Mouse (Mus musculus) midbrain, embryonic 16.5 days (tissue): ENCODE data around the gene Tatdn2. TPM values are rescaled to one million over a fixed set of nuclear protein-coding genes. Genes with fewer than 3 reads are reported as not detected.

Source experiments
- ATAC-seq: fragments of 200-750 bp; cut with Nextera tagmentation; 2 replicates; pipeline ENCODE4 v1.8.0; 2017; ENCODE audit warnings: moderate TSS enrichment
- H3K27ac ChIP-seq: fragments of 300-500 bp; sonication (generic); 2 replicates; pipeline ENCODE4 v1.5.1; 2014; ENCODE audit warnings: mild to moderate bottlenecking, low read length, mixed read lengths
- H3K27me3 ChIP-seq: fragments of 300-500 bp; sonication (generic); 2 replicates; pipeline ENCODE4 v1.6.1; 2014; ENCODE audit warnings: low read depth, low read length, mixed read lengths; ENCODE audit not compliant: control insufficient read depth, insufficient read depth
- H3K36me3 ChIP-seq: fragments of 300-500 bp; sonication (generic); 2 replicates; pipeline ENCODE4 v1.6.1; 2014; ENCODE audit warnings: mild to moderate bottlenecking, low read length, moderate library complexity, mixed read lengths; ENCODE audit not compliant: control insufficient read depth, insufficient read depth
- H3K4me1 ChIP-seq: fragments of 300-500 bp; sonication (generic); 2 replicates; pipeline ENCODE4 v1.6.1; 2014; ENCODE audit warnings: mild to moderate bottlenecking, low read length, mixed read lengths; ENCODE audit not compliant: control insufficient read depth, insufficient read depth
- H3K4me2 ChIP-seq: fragments of 300-500 bp; sonication (generic); 2 replicates; pipeline ENCODE4 v1.6.1; 2014; ENCODE audit warnings: mild to moderate bottlenecking, low read length, mixed read lengths
- H3K4me3 ChIP-seq: fragments of 300-500 bp; sonication (generic); 2 replicates; pipeline ENCODE4 v1.5.1; 2014; ENCODE audit warnings: low read depth, mild to moderate bottlenecking, low read length, moderate library complexity, mixed read lengths
- H3K9ac ChIP-seq: fragments of 300-500 bp; sonication (generic); 2 replicates; pipeline ENCODE4 v1.6.1; 2014; ENCODE audit warnings: low read depth, low read length, mixed read lengths
- H3K9me3 ChIP-seq: fragments of 300-500 bp; sonication (generic); replicated peaks from 2 replicates; pipeline ENCODE4 v1.6.1; 2014; ENCODE audit warnings: mild to moderate bottlenecking, low read length, mixed read lengths; ENCODE audit not compliant: control insufficient read depth, poor library complexity, severe bottlenecking
- WGBS: fragments of 180-500 bp; shearing (Covaris S2); extraction: QIAGEN DNeasy Blood & Tissue Kit; methylation state at CpG from one replicate; pipeline ENCODE4 v1.1.7; 2014; 5-methylcytosine and 5-hydroxymethylcytosine counted together
- microRNA-seq: library from miRNA; unstranded; fragments of <30 nt; microRNA quantifications from one replicate; pipeline ENCODE4, GENCODE M21; 2017
- polyA plus RNA-seq: library from polyadenylated mRNA; unstranded; fragments of >200 nt; fragmentation: Nextera tagmentation; extraction: Ambion mirVana; gene quantifications from 2 replicates; pipeline ENCODE4 v1.2.1, GENCODE M21; 2015

The Tatdn2 gene
- polyA plus RNA-seq, 1 experiment from 2014 or later: 1.1 TPM

DNA sequence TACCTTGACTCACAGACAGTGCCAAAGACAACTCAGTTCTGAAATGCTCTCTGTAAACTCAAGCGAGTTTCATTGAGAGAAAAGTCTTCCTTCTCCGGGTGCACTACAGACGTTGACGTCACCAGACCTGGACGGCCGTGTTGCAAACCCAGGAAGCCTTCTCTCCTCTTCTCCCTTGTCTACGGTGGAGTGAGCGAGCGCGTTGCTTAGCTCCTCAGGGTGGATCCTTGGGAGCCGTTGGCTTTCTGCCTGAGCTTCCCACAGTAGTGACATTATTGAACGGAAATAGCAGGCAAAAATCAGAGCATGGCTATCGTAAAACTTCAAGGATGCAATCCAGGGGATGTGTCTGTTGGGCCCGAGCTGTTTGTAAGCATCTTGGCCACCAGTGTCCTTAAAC, 50.4 kb downstream of the Tatdn2 start:
- Histone ChIP-seq H3K4me2 (no peak overlapping the region), H3K4me3 (no peak overlapping the region), H3K9ac (no peak overlapping the region), H3K36me3 (peaks cover 7% of the 10 kb centered on the region; the same call in 1 of the 2 replicates), H3K4me1 (no peaks in the 10 kb centered on the region), H3K27ac (no peak overlapping the region), H3K27me3 (peaks cover 7% of the 10 kb centered on the region; the same call in 1 of the 2 replicates), H3K9me3 (no peaks in the 10 kb centered on the region)
- 87% methylated on average over 14 of the region's 14 CpGs for WGBS
- ATAC-seq: no peak

DNA sequence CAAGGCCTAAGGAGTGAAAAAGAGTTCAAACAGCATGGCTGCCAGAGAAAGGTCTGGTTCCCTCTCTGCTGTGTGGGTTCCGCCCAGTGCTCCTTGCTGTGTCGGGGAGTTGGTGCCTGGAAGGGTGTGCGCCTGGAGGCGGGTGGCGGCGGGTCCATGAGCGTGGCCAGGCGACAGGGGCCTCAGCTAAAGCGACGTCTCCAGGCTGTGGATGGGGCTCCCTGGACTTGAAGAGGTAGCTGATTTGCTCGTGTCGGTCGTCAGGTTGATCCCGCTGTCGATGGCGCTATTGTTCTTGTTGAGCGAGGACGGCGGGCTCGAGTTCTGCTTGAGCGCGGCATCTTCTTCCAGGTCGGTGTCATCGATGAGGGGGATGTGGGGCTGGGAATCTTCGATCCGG, 51.5 kb downstream of the Tatdn2 start:
- Histone ChIP-seq H3K27me3 (peaks cover 7% of the 10 kb centered on the region; the same call in 1 of the 2 replicates), H3K4me2 (no peak overlapping the region), H3K4me3 (no peak overlapping the region), H3K4me1 (no peaks in the 10 kb centered on the region), H3K9ac (no peak overlapping the region), H3K9me3 (no peaks in the 10 kb centered on the region), H3K27ac (no peak overlapping the region), H3K36me3 (peaks cover 7% of the 10 kb centered on the region; the same call in 1 of the 2 replicates)
- WGBS: 38% methylated on average over 26 of the region's 26 CpGs
- ATAC-seq: no peak

DNA sequence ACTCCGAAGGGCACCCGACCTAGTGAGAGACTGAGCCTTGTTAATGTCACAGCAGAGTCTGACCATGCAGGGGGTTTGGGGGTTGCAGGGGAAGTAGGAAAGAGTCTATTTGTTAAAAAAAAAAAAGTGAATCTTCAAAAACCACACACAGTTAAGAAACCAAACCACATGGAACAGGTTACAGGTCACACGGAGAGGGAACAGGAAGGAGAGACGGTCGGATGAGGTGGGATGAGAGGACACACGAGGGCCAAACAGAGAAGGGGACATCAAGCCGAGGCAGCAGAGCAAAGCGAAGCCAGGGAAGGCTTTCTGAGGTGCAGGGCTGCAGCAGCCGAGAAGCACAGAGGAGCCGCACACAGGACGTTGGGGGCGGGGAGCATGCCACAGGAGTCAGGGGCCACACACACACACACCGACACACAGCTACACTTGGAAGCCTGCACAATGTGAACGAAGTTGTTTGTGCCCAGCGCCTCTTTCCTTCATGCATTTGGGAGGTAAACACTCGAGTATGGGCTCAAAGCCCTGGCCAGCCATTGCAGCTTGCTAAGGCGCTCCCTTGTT, 52.4 kb downstream of the Tatdn2 start:
- no peak overlapping the region for H3K27ac ChIP-seq
- 63% methylated on average over 17 of the region's 17 CpGs for WGBS
- ATAC-seq: no peak
- H3K36me3 ChIP-seq: peaks cover 7% of the 10 kb centered on the region; the same call in 1 of the 2 replicates
- H3K9me3 ChIP-seq: no peaks in the 10 kb centered on the region
- no peak overlapping the region for H3K4me2 ChIP-seq
- H3K4me1 ChIP-seq: no peaks in the 10 kb centered on the region
- H3K9ac ChIP-seq: no peak overlapping the region
- peaks cover 7% of the 10 kb centered on the region; the same call in 1 of the 2 replicates for H3K27me3 ChIP-seq
- no peak overlapping the region for H3K4me3 ChIP-seq

Small RNA genes lying within 50 kb of the gene (microRNA-seq; reads per million reads assigned to microRNA genes)
- gene Mir7042: not detected

Other genes starting within 250 kb of the Tatdn2 start
- gene Il17re, start 238.6 kb upstream of the Tatdn2 start, polyA plus RNA-seq: 0.16 TPM in 1 of 2 replicates, not detected in the other
- gene Il17rc, start 225.6 kb upstream of the Tatdn2 start, polyA plus RNA-seq: 2.7 and 4.3 TPM in 2 replicates
- 77.7 and 80.5 TPM in 2 replicates for gene Creld1, start 213.8 kb upstream of the Tatdn2 start, polyA plus RNA-seq
- gene Prrt3, start 195.1 kb upstream of the Tatdn2 start, polyA plus RNA-seq: 13.5 and 14.4 TPM in 2 replicates
- 112 and 116 TPM in 2 replicates for gene Emc3, start 165.4 kb upstream of the Tatdn2 start, polyA plus RNA-seq
- 1.4 and 1.8 TPM in 2 replicates for gene Fancd2, start 165.4 kb upstream of the Tatdn2 start, polyA plus RNA-seq
- not detected in 2 replicates for gene Fancd2os, start 96.3 kb upstream of the Tatdn2 start, polyA plus RNA-seq
- gene Brk1, start 92.3 kb upstream of the Tatdn2 start, polyA plus RNA-seq: 227 and 250 TPM in 2 replicates
- 70.1 and 77.8 TPM in 2 replicates for gene Vhl, start 73.1 kb upstream of the Tatdn2 start, polyA plus RNA-seq
- 1.3 and 2.1 TPM in 2 replicates for gene Irak2, start 58.6 kb upstream of the Tatdn2 start, polyA plus RNA-seq
- gene Ghrl, start 22.8 kb downstream of the Tatdn2 start, polyA plus RNA-seq: 0.36 and 1.2 TPM in 2 replicates
- 177 and 184 TPM in 2 replicates for gene Sec13, start 43.7 kb downstream of the Tatdn2 start, polyA plus RNA-seq